Mouse (Mus musculus): Measurements from ENCODE around the gene Tomm20l. TPM values are rescaled to one million over a fixed set of nuclear protein-coding genes. Genes with fewer than 3 reads are reported as not detected.

Tomm20l gene
- polyA plus RNA-seq, 1 experiment from 2014 or later = not detected

DNA sequence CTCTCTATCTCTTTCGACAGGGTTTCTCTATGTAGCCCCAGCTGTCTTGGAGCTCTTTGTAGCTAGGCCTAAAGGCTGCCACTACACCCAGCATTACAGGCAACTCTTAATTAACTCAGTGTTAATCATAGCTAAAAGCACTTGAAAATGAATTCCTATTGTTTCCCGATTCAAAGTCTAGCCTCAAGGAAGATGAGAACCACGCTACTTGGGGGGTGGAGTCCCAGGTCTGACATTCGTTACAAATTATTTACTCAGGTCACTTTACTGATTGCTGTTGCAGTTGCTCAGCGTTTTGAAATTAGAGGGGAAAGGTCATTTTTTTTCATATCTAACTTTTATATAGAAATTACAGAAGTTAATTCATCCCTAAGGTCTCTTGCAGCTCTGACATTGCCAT, 24.4 kb downstream of the Tomm20l start:
- WGBS = 30% methylated on average over 5 of the region's 5 CpGs
- no peak overlapping the region for H3K27ac ChIP-seq
- H3K9ac ChIP-seq = peak overlapping the region; percentile 96
- peak overlapping the region; percentile 95 for H3K4me2 ChIP-seq (replicated peaks)
- H3K36me3 ChIP-seq = peaks cover 27% of the 10 kb centered on the region
- ATAC-seq (ENCODE audit: low FRiP score, low read depth) = no peak
- peaks cover 29% of the 10 kb centered on the region for H3K4me1 ChIP-seq
- H3K9me3 ChIP-seq = no peaks in the 10 kb centered on the region
- H3K27me3 ChIP-seq = no peaks in the 10 kb centered on the region
- peak overlapping the region; percentile 94 for H3K4me3 ChIP-seq

DNA sequence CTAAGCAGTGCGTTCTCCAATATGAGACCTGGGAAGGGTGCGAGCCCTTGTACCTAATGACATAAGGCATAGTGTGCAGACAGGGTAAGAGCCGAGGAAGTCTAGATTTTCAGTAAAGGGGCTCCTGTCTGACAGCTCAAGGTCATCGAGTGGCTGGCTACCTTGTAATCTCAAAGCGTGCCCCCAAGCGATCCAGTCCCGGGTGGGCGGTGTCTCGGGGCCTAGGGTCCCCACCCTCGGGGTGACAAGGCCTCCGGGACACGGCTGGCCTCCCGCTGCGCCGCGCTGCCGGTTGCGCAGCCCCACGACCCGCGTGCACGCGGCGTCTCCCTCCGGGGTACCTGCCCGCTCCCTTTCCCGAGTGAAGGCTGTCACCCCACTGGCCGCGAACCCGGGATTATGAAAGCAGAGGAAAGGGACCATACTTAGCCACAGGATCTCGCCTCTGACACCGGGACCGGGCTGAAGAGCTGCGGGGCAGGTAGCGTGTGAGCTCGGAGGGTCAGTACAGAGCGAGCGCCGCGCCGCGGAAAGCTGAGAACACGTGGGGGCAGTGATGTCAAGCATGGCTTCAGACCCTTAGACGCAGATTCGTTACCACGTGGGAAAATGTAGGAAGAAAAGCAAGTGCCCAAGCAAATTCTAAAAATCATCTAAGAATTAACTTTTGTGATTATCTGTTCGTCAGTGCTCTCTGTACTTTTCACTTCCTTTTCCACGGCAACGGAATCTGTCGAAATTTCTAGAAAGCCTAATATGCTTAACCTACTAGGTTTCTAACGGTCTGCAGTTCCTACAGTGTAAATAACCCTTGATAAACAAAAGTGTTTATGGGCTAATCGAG, 25.1 kb downstream of the Tomm20l start, which contains the start of the genes Timm9 and 2700049A03Rik:
Timm9 (minus strand) TSS at position 555 of the 844 bp plus-strand sequence.
2700049A03Rik (plus strand) TSS at position 719 of the 844 bp plus-strand sequence.
- Histone ChIP-seq H3K4me1 (peaks cover 29% of the 10 kb centered on the region), H3K36me3 (peaks cover 31% of the 10 kb centered on the region), H3K4me2 (replicated peaks) (peak within 1 kb of the TSS; percentile 95), H3K27ac (peak within 1 kb of the TSS; percentile 79), H3K4me3 (peak within 1 kb of the TSS; percentile 94), H3K27me3 (no peaks in the 10 kb centered on the region), H3K9me3 (no peaks in the 10 kb centered on the region), H3K9ac (peak within 1 kb of the TSS; percentile 96)
- ATAC-seq (ENCODE audit: low FRiP score, low read depth) = peak; percentile 89
- under 1% methylated on average over 52 of the region's 52 CpGs for WGBS

DNA sequence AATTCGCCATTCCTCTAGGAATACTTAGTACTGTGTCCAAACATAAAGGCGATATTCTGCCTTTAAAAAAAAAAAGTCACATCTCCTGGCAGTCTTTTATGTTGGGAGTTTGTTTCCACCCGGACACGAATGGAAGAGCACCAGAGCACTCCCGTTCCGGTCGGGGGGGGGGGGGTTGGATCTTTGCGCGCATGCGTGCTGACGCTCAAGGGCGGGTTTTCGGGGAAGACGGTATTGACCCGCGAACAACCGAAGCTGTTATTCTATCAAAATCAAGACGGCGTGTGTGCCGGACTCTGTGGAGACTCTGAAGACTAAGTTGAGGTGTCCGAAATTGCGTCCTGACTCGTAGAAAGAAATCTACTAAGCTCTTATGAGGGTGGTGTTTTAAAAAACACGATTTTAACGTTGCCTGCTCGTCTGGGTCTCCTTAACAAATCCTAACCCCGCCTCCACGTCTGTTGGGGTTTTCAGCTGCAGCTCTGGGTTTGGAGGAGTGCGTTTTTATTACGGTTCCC, 25.8 kb downstream of the Tomm20l start:
- peak; percentile 79 for ATAC-seq (ENCODE audit: low FRiP score, low read depth)
- WGBS = under 1% methylated on average over 30 of the region's 30 CpGs
- Histone ChIP-seq H3K27me3 (no peaks in the 10 kb centered on the region), H3K9ac (peak overlapping the region; percentile 96), H3K36me3 (peaks cover 32% of the 10 kb centered on the region), H3K27ac (peak overlapping the region; percentile 79), H3K9me3 (no peaks in the 10 kb centered on the region), H3K4me3 (peak overlapping the region; percentile 94), H3K4me1 (peaks cover 29% of the 10 kb centered on the region), H3K4me2 (replicated peaks) (peak overlapping the region; percentile 95)

DNA sequence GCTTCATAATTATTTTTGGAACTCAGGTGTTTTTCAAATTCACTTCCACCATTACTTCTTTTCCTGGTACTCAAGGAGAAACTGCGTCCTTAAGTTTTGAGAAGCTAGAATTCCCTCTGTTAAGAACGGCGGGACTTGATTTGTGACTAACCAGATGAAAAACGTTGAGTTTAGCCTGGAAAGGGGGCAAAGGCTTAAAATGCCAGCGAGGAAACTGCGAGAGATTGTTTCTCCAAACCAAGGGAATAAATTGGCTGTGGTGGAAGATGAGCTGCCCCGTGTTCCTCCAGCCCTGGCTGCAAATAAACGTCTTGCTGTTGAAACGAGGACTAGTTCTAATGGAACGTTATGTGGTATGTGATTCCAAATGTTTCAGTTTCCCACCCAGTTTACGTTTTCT, 26.5 kb downstream of the Tomm20l start:
- Histone ChIP-seq H3K27ac (no peak overlapping the region), H3K4me1 (peaks cover 29% of the 10 kb centered on the region), H3K4me3 (peak overlapping the region; percentile 94), H3K9ac (peak overlapping the region; percentile 78), H3K9me3 (no peaks in the 10 kb centered on the region), H3K36me3 (peaks cover 33% of the 10 kb centered on the region), H3K4me2 (replicated peaks) (peak overlapping the region; percentile 95), H3K27me3 (no peaks in the 10 kb centered on the region)
- 4% methylated on average over 11 of the region's 11 CpGs for WGBS
- no peak for ATAC-seq (ENCODE audit: low FRiP score, low read depth)

DNA sequence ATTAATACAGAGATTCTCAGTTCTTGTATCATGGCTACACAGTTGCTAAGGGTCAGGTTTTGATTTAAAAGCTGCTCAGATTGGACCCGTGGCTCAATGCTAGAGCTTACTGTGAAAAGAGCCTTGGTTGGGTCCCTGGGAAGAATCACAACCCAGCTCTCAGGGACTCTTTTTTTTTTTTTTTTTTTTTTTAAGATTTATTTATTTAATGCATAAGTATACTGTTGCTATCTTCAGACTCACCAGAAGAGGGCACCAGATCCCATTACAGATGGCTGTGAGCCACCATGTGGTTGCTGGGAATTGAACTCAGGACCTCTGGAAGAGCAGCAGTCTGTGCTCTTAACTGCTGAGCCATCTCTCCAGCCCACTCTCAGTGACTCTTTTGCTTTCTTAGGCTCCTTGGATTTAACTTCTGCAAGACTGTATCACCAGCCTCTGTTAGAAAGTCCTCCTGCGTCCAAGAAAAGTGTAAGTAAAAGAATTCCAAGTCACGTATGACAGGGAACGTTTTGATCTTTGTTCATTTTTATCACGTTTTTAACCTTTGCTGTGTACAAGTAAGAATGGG, 28.1 kb downstream of the Tomm20l start:
- Histone ChIP-seq H3K4me3 (no peak overlapping the region), H3K27ac (no peak overlapping the region), H3K4me2 (replicated peaks) (peak overlapping the region; percentile 95; the same call in 1 of the 2 replicates), H3K4me1 (peaks cover 29% of the 10 kb centered on the region), H3K27me3 (no peaks in the 10 kb centered on the region), H3K36me3 (peaks cover 46% of the 10 kb centered on the region), H3K9me3 (no peaks in the 10 kb centered on the region), H3K9ac (no peak overlapping the region)
- 81% methylated on average over 5 of the region's 5 CpGs for WGBS
- no peak for ATAC-seq (ENCODE audit: low FRiP score, low read depth)

DNA sequence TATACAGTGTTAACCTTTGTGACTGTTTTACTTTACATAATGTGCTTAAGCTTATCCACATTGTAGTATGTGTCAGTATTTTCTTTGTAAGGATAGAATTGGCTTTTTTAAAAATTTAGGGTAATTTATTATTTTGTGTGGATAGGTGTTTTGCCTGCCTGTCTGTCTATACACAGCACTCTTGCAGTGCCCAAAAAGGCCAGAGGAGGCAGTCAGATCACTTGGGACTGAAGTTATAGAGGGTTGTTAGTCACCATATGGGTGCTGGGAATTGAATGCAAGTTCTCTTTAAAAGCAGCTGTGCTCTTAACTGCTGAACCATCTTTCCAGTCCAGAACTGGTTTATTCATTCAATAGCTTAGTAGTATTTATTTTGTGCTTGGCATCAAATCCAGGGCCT, 30.0 kb downstream of the Tomm20l start:
- H3K27ac ChIP-seq = no peak overlapping the region
- peaks cover 20% of the 10 kb centered on the region for H3K4me1 ChIP-seq
- H3K36me3 ChIP-seq = peaks cover 63% of the 10 kb centered on the region
- H3K27me3 ChIP-seq = no peaks in the 10 kb centered on the region
- no peak overlapping the region for H3K4me3 ChIP-seq
- no peak for ATAC-seq (ENCODE audit: low FRiP score, low read depth)
- H3K9ac ChIP-seq = no peak overlapping the region
- no peak overlapping the region for H3K4me2 ChIP-seq (replicated peaks)
- no peaks in the 10 kb centered on the region for H3K9me3 ChIP-seq

DNA sequence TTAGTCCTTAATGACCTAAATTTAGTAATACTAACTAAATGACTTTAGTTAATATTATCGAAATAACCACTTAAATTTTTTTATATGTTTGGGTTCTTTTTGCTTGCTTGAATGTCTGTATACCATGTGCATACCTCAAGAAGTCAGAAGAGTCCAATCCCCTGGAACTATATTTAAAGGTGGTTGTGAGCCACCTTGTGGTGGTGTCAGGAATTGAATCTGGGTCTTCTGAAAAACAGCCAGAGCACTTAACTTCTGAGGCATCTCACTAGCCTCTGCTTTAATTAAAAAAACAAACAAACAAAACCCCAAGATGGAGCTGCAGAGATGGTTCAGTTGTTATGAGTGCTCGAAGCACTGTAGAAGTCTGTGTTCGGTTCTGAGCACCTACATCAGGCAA, 36.4 kb downstream of the Tomm20l start:
- no peaks in the 10 kb centered on the region for H3K27me3 ChIP-seq
- WGBS = 83% methylated on average over 3 of the region's 3 CpGs
- no peaks in the 10 kb centered on the region for H3K4me1 ChIP-seq
- no peak overlapping the region for H3K4me3 ChIP-seq
- H3K36me3 ChIP-seq = peaks cover 82% of the 10 kb centered on the region
- ATAC-seq (ENCODE audit: low FRiP score, low read depth) = no peak
- H3K9me3 ChIP-seq = no peaks in the 10 kb centered on the region
- no peak overlapping the region for H3K4me2 ChIP-seq (replicated peaks)
- no peak overlapping the region for H3K27ac ChIP-seq
- H3K9ac ChIP-seq = no peak overlapping the region

DNA sequence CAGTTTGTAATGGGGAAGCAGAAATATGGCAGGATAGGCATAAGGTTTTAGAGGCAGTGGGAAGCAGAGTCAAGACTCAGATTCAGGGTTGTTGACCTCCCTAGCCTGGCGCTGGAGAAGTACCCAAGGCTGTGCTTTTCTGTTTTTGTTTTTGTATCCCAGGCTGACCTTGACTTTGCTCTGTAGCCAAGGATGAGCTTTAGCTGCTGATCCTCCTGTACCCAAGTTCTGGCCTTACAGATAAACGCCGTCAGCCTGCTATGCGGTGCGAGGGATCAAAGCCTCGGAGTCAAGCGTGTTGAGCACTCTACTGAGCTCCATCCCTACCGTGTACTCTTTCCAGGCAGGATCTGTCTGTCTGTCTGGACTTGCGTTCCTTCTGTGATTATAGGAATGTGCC, 37.6 kb downstream of the Tomm20l start:
- no peak for ATAC-seq (ENCODE audit: low FRiP score, low read depth)
- no peak overlapping the region for H3K27ac ChIP-seq
- H3K36me3 ChIP-seq = peaks cover 81% of the 10 kb centered on the region
- no peaks in the 10 kb centered on the region for H3K27me3 ChIP-seq
- H3K4me2 ChIP-seq (replicated peaks) = no peak overlapping the region
- no peaks in the 10 kb centered on the region for H3K4me1 ChIP-seq
- 95% methylated on average over 9 of the region's 9 CpGs for WGBS
- H3K9ac ChIP-seq = no peak overlapping the region
- no peak overlapping the region for H3K4me3 ChIP-seq
- H3K9me3 ChIP-seq = no peaks in the 10 kb centered on the region

DNA sequence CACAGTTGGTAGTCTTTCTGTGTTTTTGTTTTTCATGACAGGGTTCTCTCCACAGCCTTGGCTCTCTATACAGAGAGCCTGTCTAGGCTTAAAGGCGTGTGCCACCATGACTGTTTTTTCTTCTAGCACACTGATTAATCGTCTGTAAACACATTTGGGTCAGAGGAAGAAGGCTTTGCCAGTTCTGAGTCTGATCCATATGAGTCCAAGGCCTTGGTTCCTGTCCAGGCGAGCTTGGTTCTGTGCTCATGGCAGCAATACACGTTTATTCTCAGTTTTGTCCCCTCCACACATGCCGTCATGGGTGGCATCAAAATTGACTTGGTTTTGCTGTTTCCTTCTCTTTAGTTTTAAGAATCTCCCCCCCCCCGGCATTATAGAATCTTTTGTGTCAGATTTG, 38.2 kb downstream of the Tomm20l start:
- H3K4me2 ChIP-seq (replicated peaks) = no peak overlapping the region
- no peaks in the 10 kb centered on the region for H3K4me1 ChIP-seq
- no peak overlapping the region for H3K9ac ChIP-seq
- no peak overlapping the region for H3K4me3 ChIP-seq
- no peak for ATAC-seq (ENCODE audit: low FRiP score, low read depth)
- 88% methylated on average over 6 of the region's 6 CpGs for WGBS
- H3K27ac ChIP-seq = no peak overlapping the region
- H3K9me3 ChIP-seq = no peaks in the 10 kb centered on the region
- H3K36me3 ChIP-seq = peaks cover 78% of the 10 kb centered on the region
- no peaks in the 10 kb centered on the region for H3K27me3 ChIP-seq

DNA sequence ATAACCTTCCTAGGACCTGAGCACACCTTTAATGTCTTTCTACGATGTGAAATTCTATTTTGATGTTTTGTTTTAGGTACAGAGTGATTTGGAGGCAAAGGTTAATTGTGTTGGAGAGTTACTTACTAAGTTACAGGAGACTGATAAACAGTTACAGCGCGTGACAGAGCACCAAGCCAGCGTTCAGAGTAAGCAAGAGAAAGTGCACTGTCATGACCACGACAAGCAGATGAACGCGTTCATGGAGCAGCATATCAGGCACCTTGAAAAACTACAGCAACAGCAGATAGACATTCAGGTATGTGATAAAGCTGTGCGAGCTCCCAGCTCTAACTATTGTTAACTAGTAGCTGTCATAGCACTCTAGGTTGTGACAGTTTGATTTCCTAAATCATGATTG, 38.9 kb downstream of the Tomm20l start:
- peaks cover 79% of the 10 kb centered on the region for H3K36me3 ChIP-seq
- WGBS = 92% methylated on average over 8 of the region's 8 CpGs

DNA sequence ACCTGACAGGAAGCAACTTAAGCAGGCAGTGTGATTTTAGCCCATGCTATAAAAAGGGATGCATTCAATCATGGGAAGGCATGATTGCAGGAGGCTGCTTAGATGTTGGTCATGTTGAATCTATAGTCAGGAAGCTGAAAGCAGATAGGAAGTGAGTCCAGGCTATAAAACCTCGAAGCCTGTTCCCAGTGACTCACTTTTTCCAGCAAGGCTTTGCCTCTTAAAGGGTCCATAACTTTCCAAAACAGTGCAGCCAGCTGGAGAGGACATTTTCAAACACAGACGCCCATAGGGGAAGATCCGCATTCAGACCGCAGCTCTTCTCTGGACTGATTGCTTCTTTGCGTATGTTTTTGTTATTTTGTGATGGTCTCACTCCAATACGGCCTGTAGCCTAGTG, 43.8 kb downstream of the Tomm20l start:
- Histone ChIP-seq H3K4me2 (replicated peaks) (no peak overlapping the region), H3K9ac (no peak overlapping the region), H3K27me3 (no peaks in the 10 kb centered on the region), H3K4me3 (no peak overlapping the region), H3K27ac (no peak overlapping the region), H3K36me3 (peaks cover 74% of the 10 kb centered on the region), H3K4me1 (no peaks in the 10 kb centered on the region), H3K9me3 (no peaks in the 10 kb centered on the region)
- no peak for ATAC-seq (ENCODE audit: low FRiP score, low read depth)
- WGBS = 92% methylated on average over 6 of the region's 6 CpGs

More for the DNA sequence above, 38.9 kb downstream of the Tomm20l start:
- no peaks in the 10 kb centered on the region for H3K4me1 ChIP-seq
- H3K4me3 ChIP-seq = no peak overlapping the region
- no peak overlapping the region for H3K9ac ChIP-seq
- H3K27ac ChIP-seq = no peak overlapping the region
- no peaks in the 10 kb centered on the region for H3K9me3 ChIP-seq
- no peaks in the 10 kb centered on the region for H3K27me3 ChIP-seq
- no peak for ATAC-seq (ENCODE audit: low FRiP score, low read depth)
- H3K4me2 ChIP-seq (replicated peaks) = no peak overlapping the region

DNA sequence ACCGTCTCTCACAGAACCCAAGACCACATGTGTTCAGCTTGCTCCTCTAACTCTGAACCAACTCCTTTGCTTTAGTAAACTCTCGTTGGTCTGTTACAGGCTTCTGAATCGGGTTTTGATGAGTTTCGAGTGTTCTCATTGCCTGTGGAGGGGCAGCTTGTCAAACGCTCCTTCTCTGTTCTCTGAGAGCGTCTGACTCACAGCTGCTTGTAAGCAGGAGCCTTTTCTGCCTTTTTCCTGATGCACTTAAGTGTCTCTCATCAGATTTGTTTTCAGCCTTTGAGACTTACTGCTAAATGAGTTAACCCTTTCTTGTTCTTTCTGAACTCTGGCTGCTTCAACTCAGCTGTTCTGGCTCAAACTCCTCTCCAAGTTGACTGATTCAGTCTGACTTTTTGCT, 46.7 kb downstream of the Tomm20l start:
- Histone ChIP-seq H3K4me3 (no peak overlapping the region), H3K9ac (no peak overlapping the region), H3K27ac (no peak overlapping the region), H3K9me3 (no peaks in the 10 kb centered on the region), H3K4me1 (no peaks in the 10 kb centered on the region), H3K4me2 (replicated peaks) (no peak overlapping the region), H3K27me3 (no peaks in the 10 kb centered on the region), H3K36me3 (peaks cover 78% of the 10 kb centered on the region)
- ATAC-seq (ENCODE audit: low FRiP score, low read depth) = no peak
- WGBS = 89% methylated on average over 6 of the region's 6 CpGs

Measured in limb, embryonic 13.5 days (tissue).